Mouse (Mus musculus): Measurements from ENCODE around the gene Coq4. TPM values are rescaled to one million over a fixed set of nuclear protein-coding genes. Genes with fewer than 3 reads are reported as not detected.
"Not testable (repeated sequence)": the region's sequence is repeated elsewhere in the genome, so short reads cannot be mapped to it uniquely, and the experiment has no call there.

Gene Coq4
- polyA plus RNA-seq, 1 experiment from 2014 or later = 25.4 TPM

DNA sequence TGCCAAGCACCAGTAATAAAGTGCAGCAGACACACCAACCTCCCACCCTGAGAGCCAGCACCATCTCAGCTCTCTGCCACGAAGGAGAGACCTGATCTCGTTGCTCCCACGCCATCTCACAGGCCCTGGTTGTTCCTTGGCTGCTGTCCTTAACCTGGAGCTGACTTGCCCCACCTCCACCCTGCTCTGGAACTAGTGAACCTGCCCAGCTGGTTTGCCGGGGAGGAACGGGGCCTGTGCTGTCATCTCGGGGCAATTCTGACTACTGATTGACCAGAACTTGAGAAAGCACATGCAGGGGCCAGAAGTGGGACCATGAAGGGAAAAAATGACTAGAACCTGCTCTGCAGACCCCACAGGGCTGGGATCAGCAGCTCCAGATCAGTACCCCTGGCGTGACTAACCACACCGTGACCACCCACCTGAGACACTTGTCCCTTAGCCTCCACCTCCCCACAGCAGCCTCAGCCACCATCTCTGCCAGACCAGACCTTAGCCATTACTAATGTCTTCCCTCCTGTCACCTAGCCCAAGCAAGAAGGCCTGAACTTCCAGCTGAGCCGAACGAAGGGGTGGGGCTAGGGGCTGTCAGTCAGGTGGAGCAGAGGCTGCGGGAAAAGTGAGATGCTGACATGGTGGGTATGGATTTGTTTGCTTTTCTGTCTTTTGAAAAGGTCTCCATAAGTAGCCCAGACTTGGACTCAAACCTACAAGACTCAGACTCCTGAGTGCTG, 19.1 kb upstream of the Coq4 start:
- H3K36me3 ChIP-seq = peaks cover 4% of the 10 kb centered on the region; the same call in 1 of the 2 replicates
- H3K27me3 ChIP-seq = no peaks in the 10 kb centered on the region
- ATAC-seq (ENCODE audit: insufficient number of reproducible peaks, low FRiP score, low TSS enrichment, low read depth) = no peak
- no peak overlapping the region for H3K4me3 ChIP-seq
- no peaks in the 10 kb centered on the region for H3K9me3 ChIP-seq
- 57% methylated on average over 11 of the region's 11 CpGs for WGBS
- peak overlapping the region; percentile 59; the same call in 1 of the 2 replicates for H3K27ac ChIP-seq
- H3K4me1 ChIP-seq = peaks cover 3% of the 10 kb centered on the region; the same call in 1 of the 2 replicates
- no peak overlapping the region for H3K4me2 ChIP-seq
- no peak overlapping the region for H3K9ac ChIP-seq

DNA sequence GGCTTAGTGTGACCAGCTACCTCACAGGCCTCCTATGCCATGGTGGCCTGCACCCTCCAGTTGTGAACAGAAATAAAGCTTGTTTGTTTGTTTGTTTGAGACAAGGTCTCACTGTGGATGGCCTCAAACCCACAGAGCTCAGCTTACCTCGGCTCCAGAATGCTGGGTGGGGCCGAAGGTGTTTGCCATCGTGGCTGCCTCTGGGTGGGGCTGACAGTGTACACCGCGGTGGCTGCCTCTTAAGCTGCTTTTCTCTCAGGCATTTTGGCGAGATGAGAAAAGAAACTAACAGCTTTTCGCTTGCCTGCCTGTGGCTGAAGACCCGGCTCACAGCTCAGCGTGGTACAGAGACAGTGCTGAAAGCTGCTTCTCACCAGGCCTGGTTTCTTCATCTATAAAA, 18.4 kb upstream of the Coq4 start:
- H3K36me3 ChIP-seq = peaks cover 11% of the 10 kb centered on the region
- H3K9me3 ChIP-seq = no peaks in the 10 kb centered on the region
- no peak overlapping the region for H3K27ac ChIP-seq
- no peak overlapping the region for H3K4me2 ChIP-seq
- no peak for ATAC-seq (ENCODE audit: insufficient number of reproducible peaks, low FRiP score, low TSS enrichment, low read depth)
- no peak overlapping the region for H3K9ac ChIP-seq
- no peaks in the 10 kb centered on the region for H3K27me3 ChIP-seq
- H3K4me1 ChIP-seq = peaks cover 3% of the 10 kb centered on the region; the same call in 1 of the 2 replicates
- no peak overlapping the region for H3K4me3 ChIP-seq
- 55% methylated on average over 9 of the region's 9 CpGs for WGBS

DNA sequence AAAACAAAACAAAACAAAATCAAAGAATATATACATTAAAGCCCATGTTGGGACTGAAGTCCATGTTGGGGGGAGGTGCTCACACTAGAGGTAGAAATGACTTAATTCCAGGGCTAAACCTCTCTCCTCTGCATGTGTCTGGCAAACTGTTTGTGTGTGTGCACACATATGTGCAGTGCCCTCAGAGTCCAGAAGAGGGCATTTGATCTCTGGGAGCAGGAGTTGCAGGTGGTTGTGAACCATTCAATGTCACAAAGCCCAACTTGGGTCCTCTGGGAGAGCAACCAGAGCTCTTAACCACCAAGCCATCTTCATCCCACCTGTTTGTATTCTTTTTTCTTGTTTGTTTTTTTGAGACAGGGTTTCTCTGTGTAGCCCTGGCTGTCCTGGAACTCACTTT, 17.1 kb upstream of the Coq4 start:
- Histone ChIP-seq H3K4me3 (no peak overlapping the region), H3K27ac (no peak overlapping the region), H3K27me3 (no peaks in the 10 kb centered on the region), H3K9me3 (no peaks in the 10 kb centered on the region), H3K9ac (no peak overlapping the region), H3K4me2 (no peak overlapping the region), H3K36me3 (peaks cover 17% of the 10 kb centered on the region), H3K4me1 (peaks cover 3% of the 10 kb centered on the region; the same call in 1 of the 2 replicates)
- no peak for ATAC-seq (ENCODE audit: insufficient number of reproducible peaks, low FRiP score, low TSS enrichment, low read depth)

DNA sequence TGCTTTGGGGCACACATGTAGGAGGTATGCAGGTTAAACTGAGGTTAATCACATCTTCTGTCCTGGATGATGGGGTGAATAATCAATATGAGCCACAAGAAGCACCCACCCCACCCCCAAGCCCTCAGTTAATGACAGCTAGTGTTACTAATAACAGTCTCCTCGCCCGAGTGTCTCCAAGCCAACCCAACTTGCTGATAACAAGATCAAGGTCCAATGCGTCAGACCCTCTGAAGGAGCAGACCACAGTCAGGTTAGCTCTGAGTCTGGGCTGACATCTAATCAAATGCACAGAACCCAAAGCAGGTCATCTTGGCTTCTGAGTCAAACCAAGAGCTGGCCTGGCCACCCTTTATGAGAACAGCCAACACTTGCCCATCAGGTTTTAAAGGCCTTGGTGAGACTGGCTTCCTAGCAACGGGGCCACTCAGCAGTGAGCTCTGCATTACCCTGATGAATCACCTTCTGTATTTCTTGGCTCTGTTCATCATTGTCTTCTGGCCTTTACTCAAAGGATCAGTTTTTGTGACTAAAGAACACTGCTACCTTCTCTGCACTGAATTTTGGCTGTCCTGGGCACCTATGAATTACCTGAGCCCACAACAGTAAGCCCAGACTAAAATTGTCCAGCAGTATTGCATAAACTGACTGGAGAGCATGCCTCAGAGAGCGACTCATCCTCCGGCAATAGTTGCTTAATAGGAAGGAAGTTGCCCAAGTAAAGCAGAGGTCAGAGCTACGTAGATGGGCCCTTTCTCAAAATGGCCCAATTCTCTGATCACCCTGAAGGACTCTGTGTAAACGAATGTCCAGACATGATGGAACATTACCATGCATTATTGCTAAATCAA, 15.5 kb upstream of the Coq4 start:
- H3K9me3 ChIP-seq = no peaks in the 10 kb centered on the region
- no peak overlapping the region for H3K4me2 ChIP-seq
- no peaks in the 10 kb centered on the region for H3K27me3 ChIP-seq
- ATAC-seq (ENCODE audit: insufficient number of reproducible peaks, low FRiP score, low TSS enrichment, low read depth) = no peak
- WGBS = 81% methylated on average over 8 of the region's 8 CpGs
- no peak overlapping the region for H3K4me3 ChIP-seq
- H3K4me1 ChIP-seq = peaks cover 3% of the 10 kb centered on the region; the same call in 1 of the 2 replicates
- no peak overlapping the region for H3K27ac ChIP-seq
- H3K9ac ChIP-seq = no peak overlapping the region
- H3K36me3 ChIP-seq = peaks cover 25% of the 10 kb centered on the region

DNA sequence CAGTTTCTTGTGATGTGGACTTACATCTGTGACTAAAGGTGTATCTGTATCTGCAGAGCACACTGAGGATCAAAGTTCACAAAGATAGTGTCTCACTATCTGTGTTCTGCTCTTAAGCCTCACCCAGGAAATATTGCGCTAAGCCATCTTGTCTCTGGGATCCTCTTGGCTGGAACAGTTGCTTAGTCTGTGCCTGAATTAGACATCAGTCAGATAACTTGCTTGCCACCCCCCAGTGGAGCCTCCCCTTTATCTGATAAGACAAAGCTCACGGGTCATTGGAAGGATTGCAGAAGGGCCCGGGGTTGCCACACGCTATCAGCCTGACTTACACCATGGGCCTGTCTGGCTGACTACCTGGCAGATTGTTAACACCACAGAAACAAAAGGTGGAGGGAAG, 14.0 kb upstream of the Coq4 start:
- no peak overlapping the region for H3K27ac ChIP-seq
- no peaks in the 10 kb centered on the region for H3K27me3 ChIP-seq
- ATAC-seq (ENCODE audit: insufficient number of reproducible peaks, low FRiP score, low TSS enrichment, low read depth) = no peak
- 94% methylated on average over 4 of the region's 4 CpGs for WGBS
- 0 out of 2 replicates have a peak, but pooled peaks cover 3% of the 10 kb centered on the region for H3K4me1 ChIP-seq
- H3K4me3 ChIP-seq = no peak overlapping the region
- H3K36me3 ChIP-seq = peaks cover 40% of the 10 kb centered on the region
- no peak overlapping the region for H3K4me2 ChIP-seq
- no peak overlapping the region for H3K9ac ChIP-seq
- no peaks in the 10 kb centered on the region for H3K9me3 ChIP-seq

DNA sequence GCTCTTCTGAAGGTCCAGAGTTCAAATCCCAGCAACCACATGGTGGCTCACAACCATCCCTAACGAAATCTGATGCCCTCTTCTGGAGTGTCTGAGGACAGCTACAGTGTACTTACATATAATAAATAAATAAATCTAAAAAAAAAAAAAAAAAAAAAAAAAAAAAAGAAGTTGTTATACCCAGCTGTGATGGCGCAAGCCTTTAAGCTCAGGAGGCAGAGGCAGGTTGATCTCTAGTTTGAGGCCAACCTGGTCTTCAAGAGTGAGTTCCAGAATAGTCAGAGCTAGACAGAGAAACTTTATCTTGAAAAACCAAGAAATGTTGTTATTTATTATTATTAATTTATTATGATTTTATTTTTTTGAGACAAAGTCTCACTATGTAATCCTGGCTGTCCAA, 6.0 kb upstream of the Coq4 start:
- not testable (repeated sequence) for H3K27me3 ChIP-seq; H3K27ac ChIP-seq; H3K4me1 ChIP-seq; H3K9ac ChIP-seq; H3K4me2 ChIP-seq; H3K9me3 ChIP-seq; ATAC-seq (ENCODE audit: insufficient number of reproducible peaks, low FRiP score, low TSS enrichment, low read depth); H3K4me3 ChIP-seq
- peaks cover 94% of the 10 kb centered on the region for H3K36me3 ChIP-seq
- 91% methylated on average over 2 of the region's 2 CpGs for WGBS

DNA sequence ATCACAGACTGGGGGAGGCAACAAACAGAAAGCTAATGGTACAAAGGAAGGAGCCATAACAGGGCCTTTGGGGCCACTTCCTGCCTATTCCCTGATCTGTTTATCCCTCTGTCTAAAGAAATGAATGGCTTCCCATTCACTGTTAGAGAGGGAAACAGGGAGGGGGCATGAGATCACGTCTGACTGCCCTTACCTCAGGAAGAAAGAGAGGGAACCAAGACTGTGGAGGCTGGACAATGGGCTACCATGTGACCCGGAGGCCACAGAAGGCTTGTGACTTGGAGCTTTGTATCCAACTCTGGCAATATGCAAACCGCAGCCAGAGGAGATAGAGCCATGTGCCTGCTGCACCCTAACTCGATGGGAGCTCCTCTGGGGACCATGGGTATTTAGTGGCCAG, 3.0 kb upstream of the Coq4 start:
- Histone ChIP-seq H3K9me3 (no peaks in the 10 kb centered on the region), H3K4me3 (no peak overlapping the region), H3K27me3 (no peaks in the 10 kb centered on the region), H3K36me3 (peaks cover 65% of the 10 kb centered on the region), H3K4me2 (no peak overlapping the region), H3K9ac (no peak overlapping the region), H3K27ac (no peak overlapping the region), H3K4me1 (peaks cover 18% of the 10 kb centered on the region)
- no peak for ATAC-seq (ENCODE audit: insufficient number of reproducible peaks, low FRiP score, low TSS enrichment, low read depth)
- 85% methylated on average over 4 of the region's 4 CpGs for WGBS

DNA sequence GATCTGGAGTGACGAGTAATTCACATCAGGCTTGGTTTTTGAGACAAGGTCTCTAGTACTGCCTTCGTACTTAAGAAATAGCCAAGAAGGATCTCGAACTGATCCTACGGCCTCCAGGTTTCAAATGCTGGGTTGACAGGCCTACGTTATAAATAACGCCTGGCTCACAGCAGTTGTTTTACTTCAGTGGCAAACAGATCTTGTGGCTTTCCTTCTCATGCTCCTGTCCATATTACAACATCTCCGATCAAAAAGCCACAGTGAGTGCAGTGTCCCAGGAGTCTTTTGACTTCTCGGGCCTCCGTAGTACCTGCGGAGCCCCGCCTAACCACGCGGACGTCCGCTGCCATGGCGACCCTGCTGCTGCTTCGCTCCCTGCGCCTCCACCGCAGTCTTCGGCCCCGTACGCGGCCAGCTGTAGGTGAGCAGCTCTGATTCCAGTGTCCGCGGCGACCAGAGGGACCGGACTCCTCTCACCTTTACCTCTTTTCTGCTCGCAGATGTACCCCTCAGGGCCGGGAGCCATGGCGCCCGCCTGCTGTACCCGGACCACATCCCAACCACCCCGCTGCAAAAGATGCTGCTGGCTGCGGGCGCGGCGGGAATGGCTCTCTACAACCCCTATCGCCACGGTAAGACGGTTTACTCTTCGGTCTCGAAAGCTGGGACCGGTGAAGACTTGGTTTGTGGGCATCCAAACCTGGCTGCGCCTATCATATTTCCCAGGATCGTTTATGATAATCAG, 816 bp downstream of the Coq4 start, which contains the start of gene Trub2:
Trub2 (minus strand) TSS at position 566 of the 745 bp plus-strand sequence.
- peak; percentile 78 for ATAC-seq (ENCODE audit: insufficient number of reproducible peaks, low FRiP score, low TSS enrichment, low read depth)
- Histone ChIP-seq H3K4me2 (peak within 1 kb of the TSS; percentile 86), H3K36me3 (peaks cover 63% of the 10 kb centered on the region), H3K27ac (peak within 1 kb of the TSS; percentile 78), H3K27me3 (no peaks in the 10 kb centered on the region), H3K9ac (peak within 1 kb of the TSS; percentile 76), H3K4me3 (peak within 1 kb of the TSS; percentile 85), H3K9me3 (no peaks in the 10 kb centered on the region), H3K4me1 (peaks cover 18% of the 10 kb centered on the region)
- WGBS = under 1% methylated on average over 45 of the region's 45 CpGs

DNA sequence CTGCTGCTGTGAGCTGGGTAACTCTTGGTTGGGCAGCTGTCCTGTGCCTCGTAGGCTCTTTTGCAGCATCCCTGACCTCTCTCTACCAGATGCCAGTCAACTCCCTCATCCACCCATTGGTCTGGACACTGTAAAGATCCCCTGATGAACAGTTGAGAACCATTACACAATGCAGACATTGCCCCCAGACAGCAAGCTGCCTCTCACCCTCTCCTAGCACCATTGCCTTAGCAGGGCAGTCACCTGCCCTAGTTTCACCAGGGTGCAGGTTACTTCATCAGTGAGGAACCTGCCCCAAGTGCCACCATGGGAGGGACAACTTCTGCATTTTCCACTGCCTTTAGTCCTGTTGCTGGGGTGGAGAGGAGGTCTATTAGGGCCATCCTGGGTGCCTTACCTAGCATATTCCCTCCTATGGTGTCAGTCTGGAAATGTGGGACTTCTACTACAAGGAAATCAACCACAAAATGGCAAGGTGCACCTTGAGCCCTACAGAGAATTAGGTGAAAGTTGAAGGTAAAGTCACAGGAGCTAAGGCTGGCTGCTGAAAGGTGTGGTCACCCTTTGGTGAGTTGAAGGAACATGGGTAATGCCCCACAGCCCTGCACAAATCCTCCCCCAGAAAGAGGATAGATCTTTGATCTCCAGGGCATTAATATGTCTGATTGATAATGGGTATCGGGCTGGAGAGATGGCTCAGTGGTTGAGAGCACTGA, 5.6 kb downstream of the Coq4 start:
- Histone ChIP-seq H3K9ac (no peak overlapping the region), H3K4me3 (no peak overlapping the region), H3K27ac (no peak overlapping the region), H3K36me3 (peaks cover 66% of the 10 kb centered on the region), H3K4me2 (no peak overlapping the region), H3K27me3 (no peaks in the 10 kb centered on the region), H3K9me3 (no peaks in the 10 kb centered on the region), H3K4me1 (peaks cover 9% of the 10 kb centered on the region)
- WGBS = 94% methylated on average over 2 of the region's 2 CpGs
- no peak for ATAC-seq (ENCODE audit: insufficient number of reproducible peaks, low FRiP score, low TSS enrichment, low read depth)

DNA sequence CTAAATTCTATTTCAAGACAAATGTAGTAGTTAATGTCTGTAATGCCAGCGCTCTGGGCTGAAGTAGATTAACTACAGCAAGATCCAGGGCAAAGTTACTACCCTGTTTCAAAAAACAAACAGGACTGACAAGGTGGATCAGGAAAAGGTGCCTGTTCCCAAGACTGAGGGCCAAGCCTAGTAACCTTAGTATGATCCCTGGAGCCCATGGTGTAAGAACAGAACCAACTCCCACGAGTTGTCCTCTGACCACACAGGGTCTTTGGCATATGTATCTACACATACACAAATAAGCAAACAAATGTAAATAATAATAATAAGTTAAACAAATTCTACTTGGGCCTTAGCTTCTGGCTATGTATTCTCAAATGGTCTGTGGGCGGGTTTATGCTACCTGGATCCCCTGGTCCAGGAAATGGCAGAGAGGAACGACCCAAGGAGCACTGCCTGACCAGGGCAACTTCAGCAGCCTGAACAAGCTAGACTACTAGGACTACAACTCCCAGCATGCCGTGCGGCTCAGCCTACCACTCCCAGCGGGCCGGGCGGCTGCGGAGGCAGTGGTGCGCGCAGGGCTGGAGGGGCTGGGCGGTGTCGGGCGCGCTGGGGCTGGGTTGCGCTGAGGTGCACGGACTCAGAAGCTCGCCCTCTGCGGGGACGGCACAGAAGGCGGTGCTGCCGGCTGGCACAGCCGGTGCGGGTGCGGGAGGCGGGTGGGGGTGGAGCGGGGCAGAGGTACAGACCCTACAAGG, 15.0 kb downstream of the Coq4 start, which contains the start of gene Slc27a4:
Slc27a4 (plus strand) TSS at position 560 of the 752 bp plus-strand sequence.
- Histone ChIP-seq H3K4me3 (peak within 1 kb of the TSS; percentile 89), H3K27me3 (no peaks in the 10 kb centered on the region), H3K4me1 (peaks cover 14% of the 10 kb centered on the region), H3K27ac (peak within 1 kb of the TSS; percentile 81), H3K4me2 (peak within 1 kb of the TSS; percentile 76), H3K36me3 (peaks cover 33% of the 10 kb centered on the region), H3K9ac (peak within 1 kb of the TSS; percentile 85), H3K9me3 (no peaks in the 10 kb centered on the region)
- 4% methylated on average over 28 of the region's 28 CpGs for WGBS
- ATAC-seq (ENCODE audit: insufficient number of reproducible peaks, low FRiP score, low TSS enrichment, low read depth) = peak; percentile 95
